Comparison of ENCODE assay signal across 8 mouse cellular contexts in genomic region chr19:10714682-10715475, GRCm38 (mm10). TPM values are rescaled to one million over a fixed set of nuclear protein-coding genes. Genes with fewer than 3 reads are reported as not detected.
DNase-seq lines count a peak whose midpoint lies in the region; ATAC-seq and TF ChIP-seq lines count a peak whose summit lies in the region.

No protein-coding gene starts in this region.

- peaks cover 18% of the 10 kb centered on the region for H3K36me3 ChIP-seq in liver, embryonic 14.5 days (replicated peaks; ENCODE audit: control insufficient read depth, insufficient read depth, low read depth)
- peaks cover 30% of the 10 kb centered on the region for H3K36me3 ChIP-seq in neural tube, embryonic 15.5 days

- H3K9ac ChIP-seq in liver, embryonic 14.5 days (replicated peaks) = no peak overlapping the region
- H3K9ac ChIP-seq in neural tube, embryonic 15.5 days (replicated peaks) = no peak overlapping the region

- TF ChIP-seq CTCF in liver, embryonic 14.5 days (IDR thresholded peaks at IDR 0.05; ENCODE audit: low read depth) = peak; percentile 82

- no peaks in the 10 kb centered on the region for H3K9me3 ChIP-seq in liver, embryonic 14.5 days (ENCODE audit: control insufficient read depth, low read length)
- H3K9me3 ChIP-seq in neural tube, embryonic 15.5 days (replicated peaks) = no peaks in the 10 kb centered on the region

- WGBS in liver, embryonic 14.5 days (ENCODE audit: insufficient replicate concordance) = 37% methylated on average over 4 of the region's 4 CpGs
- WGBS in neural tube, embryonic 15.5 days = 42% methylated on average over 4 of the region's 4 CpGs

- no peak overlapping the region for H3K4me3 ChIP-seq in liver, embryonic 14.5 days (ENCODE audit: insufficient read depth in 1 of 2, low read depth in 2 of 2, low read length in 2 of 2)
- no peak overlapping the region for H3K4me3 ChIP-seq in neural tube, embryonic 15.5 days (replicated peaks)

- no peaks in the 10 kb centered on the region for H3K4me1 ChIP-seq in liver, embryonic 14.5 days (replicated peaks; ENCODE audit: control insufficient read depth in 2 of 2, insufficient read depth in 2 of 2, low read length in 1 of 2)
- H3K4me1 ChIP-seq in neural tube, embryonic 15.5 days = peaks cover 20% of the 10 kb centered on the region

- no peak overlapping the region for H3K4me2 ChIP-seq in liver, embryonic 14.5 days (ENCODE audit: low read depth)
- no peak overlapping the region for H3K4me2 ChIP-seq in neural tube, embryonic 15.5 days

- ATAC-seq in liver, embryonic 14.5 days (ENCODE audit: insufficient read depth) = no peak
- peak; percentile 69 for ATAC-seq in neural tube, embryonic 15.5 days (ENCODE audit: low FRiP score)

- no peak for TF ChIP-seq EP300 in liver, embryonic 14.5 days (IDR thresholded peaks at IDR 0.05; ENCODE audit: low read depth)

- no peak overlapping the region for H3K27ac ChIP-seq in liver, embryonic 14.5 days
- H3K27ac ChIP-seq in neural tube, embryonic 15.5 days (replicated peaks) = peak overlapping the region; percentile 60

- H3K27me3 ChIP-seq in liver, embryonic 14.5 days (ENCODE audit: control insufficient read depth, insufficient read depth, low read length) = no peaks in the 10 kb centered on the region
- H3K27me3 ChIP-seq in neural tube, embryonic 15.5 days (replicated peaks) = no peaks in the 10 kb centered on the region

- DNase-seq in 416B (ENCODE audit: low read depth) (peak; percentile 56), MN1 (ENCODE audit: low spot score) (peak; percentile 57)
- DNase-seq in cerebellum, postnatal 14 days = peak; percentile 96 to 97
- DNase-seq in frontal cortex, postnatal 14 days (ENCODE audit: low spot score in 2 of 2) = peak; percentile 60 to 71
- peak; percentile 86 for DNase-seq in kidney, postnatal 10 days
- peak in 1 of 3 experiments; percentile 26 for DNase-seq in liver, embryonic 14.5 days (ENCODE audit: low read depth in 3 of 3, low spot score in 3 of 3)
- peak; percentile 65 to 90 for DNase-seq in thymus, postnatal 10 days (ENCODE audit: low spot score in 2 of 2)

RNA-seq across cellular contexts. Expression of gene Cd5, which starts 23.9 kb away (rescaled TPM):
- 0.02 and 0.13 TPM in 2 replicates for polyA plus RNA-seq in liver, embryonic 14.5 days (2012; rRNA removed)
- 0.04 TPM in 1 of 2 replicates, not detected in the other for polyA plus RNA-seq in liver, embryonic 14.5 days (2014; fragmentation: Nextera tagmentation; extraction: Ambion mirVana)
- polyA plus RNA-seq in neural tube, embryonic 15.5 days (2015; fragmentation: Nextera tagmentation; extraction: Ambion mirVana) = 0.08 and 1.3 TPM in 2 replicates

RNA-seq across cellular contexts. Expression of gene Vps37c, which starts 26.3 kb away (rescaled TPM):
- 6.0 and 6.3 TPM in 2 replicates for polyA plus RNA-seq in liver, embryonic 14.5 days (2012; rRNA removed)
- 9.3 and 10.4 TPM in 2 replicates for polyA plus RNA-seq in liver, embryonic 14.5 days (2014; fragmentation: Nextera tagmentation; extraction: Ambion mirVana)
- 28.7 and 30.3 TPM in 2 replicates for polyA plus RNA-seq in neural tube, embryonic 15.5 days (2015; fragmentation: Nextera tagmentation; extraction: Ambion mirVana)

RNA-seq across cellular contexts. Expression of gene Pga5, which starts 37.0 kb away (rescaled TPM):
- polyA plus RNA-seq in liver, embryonic 14.5 days (2012; rRNA removed) = 0.02 TPM in 1 of 2 replicates, not detected in the other
- polyA plus RNA-seq in liver, embryonic 14.5 days (2014; fragmentation: Nextera tagmentation; extraction: Ambion mirVana) = not detected in 2 replicates
- polyA plus RNA-seq in neural tube, embryonic 15.5 days (2015; fragmentation: Nextera tagmentation; extraction: Ambion mirVana) = not detected in 2 replicates
